Mouse (Mus musculus): ENCODE results near the gene Tbcb.

- no peak for TF ChIP-seq CTCF (IDR thresholded peaks at IDR 0.05; ENCODE audit: control insufficient read depth, insufficient read depth, low read length)
- TF ChIP-seq POLR2A (IDR thresholded peaks at IDR 0.05; ENCODE audit: borderline replicate concordance, control insufficient read depth, low read depth, low read length) = no peak
Observed at GRCm38 (mm10) chr7:30193013-30193412, 39.1 kb downstream of the Tbcb start.
